Mouse (Mus musculus) ES-E14 (cell line): ENCODE measurements around the gene Arfgap2. TPM values are rescaled to one million over a fixed set of nuclear protein-coding genes. Genes with fewer than 3 reads are reported as not detected.

ENCODE experiments used
- DNase-seq: peaks from one replicate; pipeline ENCODE4 v3.0.0-alpha.2; 2013; ENCODE audit warnings: low read depth, low spot score
- H3K27ac ChIP-seq: 2 replicates; pipeline ENCODE4 v1.5.1; 2012; ENCODE audit warnings: low read depth, mild to moderate bottlenecking, low read length, moderate library complexity, mixed read lengths; ENCODE audit not compliant: poor library complexity, insufficient read depth, severe bottlenecking
- H3K36me3 ChIP-seq: 2 replicates; pipeline ENCODE4 v1.6.1; 2012; ENCODE audit warnings: mild to moderate bottlenecking, low read length, moderate library complexity, mixed read lengths; ENCODE audit not compliant: control insufficient read depth, poor library complexity, insufficient read depth, severe bottlenecking
- H3K4me1 ChIP-seq, 2 experiments: fragments of 150-350 bp in 1 of 2; sonication (generic) in 1 of 2; 2 replicates each; pipeline ENCODE4 v1.6.1; 2012; ENCODE audit warnings: low read length in 2 of 2, mild to moderate bottlenecking in 1 of 2, mixed read lengths in 1 of 2; ENCODE audit not compliant: control insufficient read depth in 2 of 2, insufficient read depth in 2 of 2, poor library complexity in 1 of 2
- H3K4me3 ChIP-seq, 2 experiments: fragments of 150-350 bp in 1 of 2; sonication (generic) in 1 of 2; 2 replicates each; pipeline ENCODE4 v1.5.1; 2012; ENCODE audit warnings: low read length in 2 of 2, low read depth in 1 of 2, mild to moderate bottlenecking in 1 of 2, mixed read lengths in 1 of 2; ENCODE audit not compliant: insufficient read depth in 1 of 2, poor library complexity in 1 of 2, severe bottlenecking in 1 of 2
- H3K9ac ChIP-seq: 2 replicates; pipeline ENCODE4 v1.6.1; 2012; ENCODE audit warnings: low read depth, mild to moderate bottlenecking, low read length, mixed read lengths; ENCODE audit not compliant: poor library complexity, insufficient read depth, severe bottlenecking
- H3K9me3 ChIP-seq: fragments of 150-350 bp; sonication (generic); 2 replicates; pipeline ENCODE4 v1.6.1; 2012; ENCODE audit warnings: low read depth, mild to moderate bottlenecking, low read length; ENCODE audit not compliant: control insufficient read depth, insufficient read depth
- CHD2 ChIP-seq: IDR thresholded peaks from 2 replicates; pipeline ENCODE4 v1.6.1; 2014; ENCODE audit warnings: mild to moderate bottlenecking, low read depth, low read length, inconsistent platforms
- HCFC1 ChIP-seq: IDR thresholded peaks from 2 replicates; pipeline ENCODE4 v1.6.1; 2012; ENCODE audit warnings: low read length, inconsistent platforms, borderline replicate concordance; ENCODE audit not compliant: insufficient read depth
- MAFK ChIP-seq: IDR thresholded peaks from 2 replicates; pipeline ENCODE4 v1.6.1; 2014; ENCODE audit warnings: mild to moderate bottlenecking, low read depth, low read length, inconsistent platforms; ENCODE audit not compliant: insufficient read depth
- ZC3H11A ChIP-seq: IDR thresholded peaks from 2 replicates; pipeline ENCODE4 v1.6.1; 2012; ENCODE audit warnings: low read depth, mild to moderate bottlenecking, inconsistent platforms, low read length, borderline replicate concordance
- ZNF384 ChIP-seq: IDR thresholded peaks from 2 replicates; pipeline ENCODE4 v1.6.1; 2012; ENCODE audit warnings: low read depth, low read length, inconsistent platforms
- in situ Hi-C, 2 experiments: fragments of 600-800 bp; cut with MboI; formaldehyde crosslinking; loops; one replicate each; pipeline ENCODE4 v1.15.1; 2025; ENCODE audit warnings: low sequenced_read_pairs in 2 of 2, inconsistent platforms in 1 of 2; ENCODE audit not compliant: unreplicated experiment in 2 of 2
- total RNA-seq: library from RNA; depleted of rRNA; stranded (reverse); fragments of 300-350 nt; gene quantifications from 2 replicates; pipeline ENCODE4 v1.2.3, GENCODE M21; 2012

The Arfgap2 gene
- total RNA-seq, 1 experiment: 40.7 TPM

DNA sequence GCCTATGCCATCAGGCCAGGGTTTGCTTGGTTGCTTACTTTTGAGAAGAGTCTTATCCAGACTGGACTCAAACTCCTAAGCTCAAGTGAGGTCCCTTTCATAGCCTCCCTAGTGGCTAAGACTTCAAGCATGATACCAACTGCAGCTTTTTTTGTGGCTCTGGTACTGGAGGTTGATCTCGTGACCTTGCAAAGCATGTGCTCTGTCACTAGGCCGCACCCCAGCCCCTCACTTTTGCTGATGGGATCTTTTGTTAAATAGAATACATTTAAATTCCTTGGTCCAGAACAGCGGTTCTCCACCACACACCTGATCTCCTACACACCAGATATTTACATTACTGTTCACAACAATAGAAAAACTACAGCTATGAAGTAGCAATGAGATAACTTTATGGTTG, 29.5 kb downstream of the Arfgap2 start:
- Histone ChIP-seq H3K9ac (no peak overlapping the region), H3K36me3 (no peaks in the 10 kb centered on the region), H3K9me3 (no peaks in the 10 kb centered on the region), H3K27ac (no peak overlapping the region), H3K4me1 (peaks cover 0 to 2% of the 10 kb centered on the region in 2 experiments; a peak in 1 of 4 replicates), H3K4me3 (no peak overlapping the region)
- DNase-seq: no peak
- in situ Hi-C loops: no loop called here
- TF ChIP-seq MAFK: no peak
- no peak for TF ChIP-seq CHD2
- no peak for TF ChIP-seq ZC3H11A
- TF ChIP-seq HCFC1: no peak
- TF ChIP-seq ZNF384: no peak

DNA sequence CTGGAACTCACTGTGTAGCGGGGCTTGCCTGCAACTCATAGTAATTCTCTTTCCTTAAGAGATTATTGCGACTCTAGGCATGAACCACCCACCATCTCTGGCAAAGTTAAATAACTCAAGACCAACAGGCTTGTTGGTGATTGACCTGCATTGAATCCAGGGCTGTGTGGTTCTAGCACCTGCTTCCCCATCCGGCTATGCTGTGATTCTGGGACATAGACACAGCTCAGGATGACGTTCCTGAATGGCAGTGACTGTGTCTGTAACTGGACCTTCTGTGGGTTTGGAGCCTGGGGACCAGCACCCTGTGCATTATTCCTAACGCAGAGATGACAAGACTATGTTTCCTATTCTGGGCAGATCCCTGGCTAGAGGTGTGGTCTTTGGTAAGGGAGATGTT, 31.1 kb downstream of the Arfgap2 start:
- Histone ChIP-seq H3K9ac (no peak overlapping the region), H3K9me3 (no peaks in the 10 kb centered on the region), H3K27ac (no peak overlapping the region), H3K36me3 (no peaks in the 10 kb centered on the region), H3K4me3 (no peak overlapping the region), H3K4me1 (0 out of 4 replicates have a peak, but pooled peaks cover 0 to 2% of the 10 kb centered on the region in 2 experiments)
- no peak for TF ChIP-seq ZNF384
- TF ChIP-seq CHD2: no peak
- TF ChIP-seq ZC3H11A: no peak
- no peak for TF ChIP-seq HCFC1
- no peak for TF ChIP-seq MAFK
- in situ Hi-C loops: no loop called here
- no peak for DNase-seq

DNA sequence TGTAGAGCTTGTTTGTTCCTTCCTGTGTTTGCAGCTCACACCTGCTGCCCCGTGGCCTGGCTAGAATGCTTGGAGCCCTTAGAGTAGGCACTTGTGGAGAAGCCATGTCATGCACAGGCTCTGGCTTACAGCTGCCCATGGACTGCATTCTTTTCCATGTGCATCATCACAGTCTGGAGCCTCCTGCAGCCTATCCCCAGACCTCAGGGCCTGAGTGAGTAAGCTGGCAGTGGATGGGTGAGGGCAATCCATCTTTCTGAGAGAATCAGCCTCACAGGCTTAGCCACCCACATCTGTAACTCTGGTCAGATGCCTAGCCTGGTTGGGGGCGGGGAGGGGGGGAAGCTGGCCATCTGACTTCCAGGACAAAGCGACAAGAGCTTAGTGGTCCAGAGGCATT, 34.4 kb downstream of the Arfgap2 start:
- Histone ChIP-seq H3K9me3 (no peaks in the 10 kb centered on the region), H3K27ac (no peak overlapping the region), H3K9ac (no peak overlapping the region), H3K36me3 (no peaks in the 10 kb centered on the region), H3K4me3 (no peak overlapping the region), H3K4me1 (peaks cover 0 to 2% of the 10 kb centered on the region in 2 experiments; a peak in 1 of 4 replicates)
- in situ Hi-C loops: no loop called here
- TF ChIP-seq CHD2: no peak
- no peak for TF ChIP-seq HCFC1
- no peak for TF ChIP-seq MAFK
- no peak for TF ChIP-seq ZC3H11A
- TF ChIP-seq ZNF384: no peak
- no peak for DNase-seq

DNA sequence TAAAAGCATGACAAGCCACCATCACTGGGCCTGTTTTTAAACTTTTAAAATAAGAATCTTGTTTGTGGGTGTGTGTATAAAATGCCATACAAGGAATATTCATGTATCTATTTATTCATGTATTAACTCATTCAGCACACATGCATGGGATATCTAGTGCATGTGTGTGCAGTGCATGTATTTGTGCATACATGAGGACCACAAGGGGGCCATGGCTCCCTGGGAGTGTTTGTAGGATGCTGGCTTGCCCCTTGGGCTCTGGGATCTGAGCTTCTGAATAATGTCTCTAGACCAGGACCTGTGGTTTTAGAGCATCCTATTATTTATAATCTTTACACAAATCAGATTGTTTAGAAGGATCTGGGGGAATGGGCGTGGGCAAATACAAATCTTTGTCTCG, 36.0 kb downstream of the Arfgap2 start:
- no peaks in the 10 kb centered on the region for H3K36me3 ChIP-seq
- H3K4me1 ChIP-seq: peaks cover 0 to 2% of the 10 kb centered on the region in 2 experiments; a peak in 1 of 4 replicates
- no peak for DNase-seq
- H3K9ac ChIP-seq: no peak overlapping the region
- no peak overlapping the region for H3K27ac ChIP-seq
- H3K9me3 ChIP-seq: no peaks in the 10 kb centered on the region
- in situ Hi-C loops: no loop called here
- TF ChIP-seq MAFK (no peak), ZNF384 (no peak), CHD2 (no peak), ZC3H11A (no peak), HCFC1 (no peak)
- H3K4me3 ChIP-seq: no peak overlapping the region

DNA sequence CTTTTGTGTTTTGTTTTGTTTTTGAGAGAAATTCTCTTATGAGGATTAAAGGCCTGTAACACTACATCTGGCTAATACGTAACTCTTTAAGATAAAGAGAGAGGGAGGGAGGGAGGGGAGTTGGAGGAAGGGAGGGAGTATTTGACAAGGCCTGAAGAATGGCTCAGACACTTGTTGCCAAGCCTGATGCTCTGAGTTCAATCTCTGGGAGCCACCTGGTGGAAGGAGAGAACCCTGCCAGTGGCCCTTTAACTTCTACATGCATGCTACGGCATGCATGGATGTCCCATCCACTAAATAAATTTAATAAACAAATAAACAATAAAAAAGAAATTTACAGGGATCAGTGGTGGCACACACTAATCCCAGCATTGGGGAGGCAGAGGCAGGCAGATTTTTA, 37.1 kb downstream of the Arfgap2 start:
- in situ Hi-C loops: no loop called here
- no peaks in the 10 kb centered on the region for H3K9me3 ChIP-seq
- TF ChIP-seq HCFC1: no peak
- no peak for TF ChIP-seq CHD2
- no peak for TF ChIP-seq MAFK
- no peak for TF ChIP-seq ZC3H11A
- TF ChIP-seq ZNF384: no peak
- no peak overlapping the region for H3K9ac ChIP-seq
- no peaks in the 10 kb centered on the region for H3K36me3 ChIP-seq
- no peak overlapping the region for H3K27ac ChIP-seq
- no peak for DNase-seq
- H3K4me1 ChIP-seq: peaks cover 0 to 2% of the 10 kb centered on the region in 2 experiments; a peak in 1 of 4 replicates
- H3K4me3 ChIP-seq: no peak overlapping the region
